In genomic region chr2:166712310-166712709, GRCm38 (mm10) we compare ENCODE assay signal across 8 mouse cellular contexts. TPM values are rescaled to one million over a fixed set of nuclear protein-coding genes. Genes with fewer than 3 reads are reported as not detected.
DNase-seq lines count a peak whose midpoint lies in the region; ATAC-seq and TF ChIP-seq lines count a peak whose summit lies in the region.

No protein-coding gene starts in this region.

- no peaks in the 10 kb centered on the region for H3K36me3 ChIP-seq in limb, embryonic 15.5 days
- H3K36me3 ChIP-seq in stomach, embryonic 14.5 days (ENCODE audit: control insufficient read depth, insufficient read depth, low read length), result no peaks in the 10 kb centered on the region

- no peak for DNase-seq in cerebellum, adult 2 months
- DNase-seq in cerebellum, adult 18-20 months, result no peak
- DNase-seq in thymus, postnatal 14 days, result peak; percentile 53
- DNase-seq in thymus, postnatal 10 days (ENCODE audit: low spot score in 2 of 2), result no peak
- no peak for DNase-seq in gastrocnemius, postnatal 10 days
- no peak for DNase-seq in right cerebral cortex, postnatal 4 days

- no peaks in the 10 kb centered on the region for H3K27me3 ChIP-seq in cerebellum, adult 2 months (ENCODE audit: control insufficient read depth, insufficient read depth, low read length)
- H3K27me3 ChIP-seq in limb, embryonic 15.5 days, result no peaks in the 10 kb centered on the region
- no peaks in the 10 kb centered on the region for H3K27me3 ChIP-seq in stomach, embryonic 14.5 days (ENCODE audit: control insufficient read depth, insufficient read depth, low read length)

- peak overlapping the region; percentile 86 for H3K4me2 ChIP-seq in limb, embryonic 15.5 days
- peak overlapping the region; percentile 97 for H3K4me2 ChIP-seq in stomach, embryonic 14.5 days (replicated peaks; ENCODE audit: low read depth, low read length)

- 17% methylated on average over 4 of the region's 4 CpGs for WGBS in cerebellum, adult 2 months
- 1% methylated on average over 4 of the region's 4 CpGs for WGBS in limb, embryonic 15.5 days
- WGBS in stomach, embryonic 14.5 days, result 0% methylated on average over 4 of the region's 4 CpGs

- H3K9me3 ChIP-seq in limb, embryonic 15.5 days, result no peaks in the 10 kb centered on the region
- H3K9me3 ChIP-seq in stomach, embryonic 14.5 days (ENCODE audit: control insufficient read depth, low read depth, low read length), result no peaks in the 10 kb centered on the region

- no peak for TF ChIP-seq CTCF in cerebellum, adult 2 months (IDR thresholded peaks at IDR 0.05; ENCODE audit: borderline replicate concordance, insufficient read depth, low read depth, low read length)

- peak overlapping the region; percentile 6 for H3K4me3 ChIP-seq in cerebellum, adult 2 months (replicated peaks; ENCODE audit: insufficient read depth, low read depth, low read length)
- peak overlapping the region; percentile 79 for H3K4me3 ChIP-seq in limb, embryonic 15.5 days
- peak overlapping the region; percentile 77 for H3K4me3 ChIP-seq in stomach, embryonic 14.5 days (ENCODE audit: low read depth, low read length)

- H3K27ac ChIP-seq in cerebellum, adult 2 months (ENCODE audit: insufficient read depth, low read length), result no peak overlapping the region
- H3K27ac ChIP-seq in limb, embryonic 15.5 days, result no peak overlapping the region
- no peak overlapping the region for H3K27ac ChIP-seq in stomach, embryonic 14.5 days (ENCODE audit: low read length)

- no peak for TF ChIP-seq POLR2A in cerebellum, adult 2 months (IDR thresholded peaks at IDR 0.05; ENCODE audit: borderline replicate concordance, insufficient read depth, low read length)

- H3K9ac ChIP-seq in limb, embryonic 15.5 days, result no peak overlapping the region
- H3K9ac ChIP-seq in stomach, embryonic 14.5 days (replicated peaks; ENCODE audit: low read depth, low read length), result no peak overlapping the region; the same call in 1 of the 2 replicates

- ATAC-seq in limb, embryonic 15.5 days (ENCODE audit: insufficient number of reproducible peaks, low FRiP score, low TSS enrichment, low read depth), result no peak
- no peak for ATAC-seq in stomach, embryonic 14.5 days (ENCODE audit: insufficient number of reproducible peaks, insufficient read depth, low FRiP score, low read depth)

- H3K4me1 ChIP-seq in cerebellum, adult 2 months (ENCODE audit: control insufficient read depth, insufficient read depth, low read length), result 0 out of 2 replicates have a peak, but pooled peaks cover 3% of the 10 kb centered on the region
- peaks cover 32% of the 10 kb centered on the region for H3K4me1 ChIP-seq in limb, embryonic 15.5 days
- H3K4me1 ChIP-seq in stomach, embryonic 14.5 days (ENCODE audit: control insufficient read depth, insufficient read depth, low read length), result 0 out of 2 replicates have a peak, but pooled peaks cover 6% of the 10 kb centered on the region

RNA-seq across cellular contexts. Expression of gene Prex1, which starts 1.3 kb away (rescaled TPM):
- polyA plus RNA-seq in cerebellum, adult 2 months (2012; rRNA removed), result 70.1 and 74.3 TPM in 2 replicates
- polyA plus RNA-seq in limb, embryonic 15.5 days (2015; fragmentation: Nextera tagmentation; extraction: Ambion mirVana), result 17.7 and 19.1 TPM in 2 replicates
- 9.1 and 10.4 TPM in 2 replicates for polyA plus RNA-seq in stomach, embryonic 14.5 days (2014; fragmentation: Nextera tagmentation; extraction: Ambion mirVana)
- total RNA-seq in gastrocnemius, postnatal 10 days (2021), result 10 to 100 TPM; 12.9 to 20.3 TPM

Comparison
In these comparisons a context has a peak if more than half of its experiments do, and no peak if none do; other contexts are left out.
1. H3K4me3 ChIP-seq: peak in every context shown above with its lines; median percentile 79 in limb, embryonic 15.5 days; 77 in stomach, embryonic 14.5 days; 6 in cerebellum, adult 2 months.